Mouse (Mus musculus) CH12F3 (cell line): ENCODE data around the gene Timm29.

Source experiments
- in situ Hi-C: fragments of 300-500 bp; cut with MboI; formaldehyde crosslinking; loops from 2 replicates; pipeline ENCODE4 v1.14.3; 2020; ENCODE audit warnings: low sequenced_read_pairs

Timm29 gene

GRCm38 (mm10) chr9:21592703-21593121 is at the start of gene Timm29, which contains the start of gene Yipf2:
TSS of gene Timm29 (plus strand) at chr9:21592722.
TSS of gene Yipf2 (minus strand) at chr9:21592828.
- in situ Hi-C loops = no loop called here

GRCm38 (mm10) chr9:21545351-21545915 is 47.1 kb upstream of the Timm29 start:
- in situ Hi-C loops = no loop called here

GRCm38 (mm10) chr9:21545916-21546788 is 46.4 kb upstream of the Timm29 start:
- in situ Hi-C loops = no loop called here

DNA sequence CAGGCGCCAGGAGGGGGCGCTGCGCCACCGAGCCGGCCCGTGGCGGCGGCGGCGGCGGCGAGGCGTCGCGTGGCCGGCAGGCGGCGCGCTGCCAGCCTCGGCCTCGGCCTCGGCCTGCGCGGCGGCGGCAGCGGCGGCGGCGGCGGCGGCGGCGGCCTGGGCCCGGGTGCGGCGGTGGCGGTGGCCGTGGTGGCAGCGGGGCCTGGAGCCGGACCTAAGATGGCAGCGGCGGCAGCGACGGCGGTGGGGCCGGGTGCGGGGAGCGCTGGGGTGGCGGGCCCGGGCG is 45.8 kb upstream of the Timm29 start, which contains the start of gene Carm1:
Gene Carm1, plus strand, starts transcription at position 106 of the 286 bp plus-strand sequence.
- in situ Hi-C loops = no loop called here

DNA sequence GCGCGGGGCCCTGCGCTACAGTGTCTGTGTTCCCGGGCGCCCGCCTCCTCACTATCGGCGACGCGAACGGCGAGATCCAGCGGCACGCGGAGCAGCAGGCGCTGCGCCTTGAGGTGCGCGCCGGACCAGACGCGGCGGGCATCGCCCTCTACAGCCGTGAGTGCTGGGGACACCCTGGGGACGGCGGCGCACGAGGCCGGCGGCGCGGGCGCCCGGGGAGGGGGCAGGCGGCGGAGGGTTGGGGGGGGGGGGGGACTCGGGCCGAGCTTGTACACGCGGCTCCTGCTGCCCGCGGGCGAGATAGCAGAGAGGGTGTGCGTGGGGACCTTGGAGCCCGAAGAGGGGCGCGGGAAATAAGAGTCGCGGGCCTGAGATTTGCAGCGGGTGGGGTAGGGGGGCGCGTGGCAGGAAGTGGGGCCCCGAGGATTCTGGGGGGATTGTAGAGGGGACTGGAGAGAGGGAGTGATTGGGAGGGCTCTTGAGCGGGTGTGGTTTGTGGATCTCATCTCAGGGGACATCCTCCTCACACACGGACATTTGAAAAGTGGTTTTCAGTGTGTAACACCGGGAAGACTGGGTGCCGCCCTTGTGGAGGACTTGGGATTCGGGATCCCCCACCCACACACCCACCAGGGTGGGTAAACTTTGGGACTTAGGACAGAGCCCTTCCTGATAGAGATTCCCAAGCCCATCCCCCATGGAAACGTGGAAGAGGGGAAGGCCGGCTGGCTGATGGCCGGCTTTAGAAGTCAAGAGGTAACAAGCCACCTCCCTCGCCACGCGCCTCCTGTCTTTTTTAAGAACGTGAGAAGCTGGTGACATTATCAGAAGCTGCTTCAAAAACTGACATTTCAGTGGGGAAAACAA is 45.2 kb upstream of the Timm29 start:
- in situ Hi-C loops = no loop called here

DNA sequence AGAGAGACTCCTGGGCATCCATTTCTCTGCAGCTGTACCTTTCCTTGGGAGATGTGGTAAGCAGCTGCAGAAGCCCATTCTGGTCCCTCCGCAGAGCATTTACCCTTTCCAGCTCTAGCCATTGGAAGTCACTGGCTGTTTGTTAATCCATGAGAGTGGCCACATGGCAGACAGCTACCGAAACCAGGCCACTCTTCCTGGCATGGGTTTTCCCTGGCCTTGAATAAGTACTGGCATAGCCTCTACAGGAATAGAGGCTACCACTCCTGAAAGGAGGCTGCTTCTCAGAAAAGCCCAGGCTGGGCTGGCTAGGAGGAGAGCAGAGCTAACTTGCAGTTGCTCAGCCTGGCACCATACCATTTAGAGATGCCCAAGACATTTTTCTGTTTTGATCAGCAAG is 41.5 kb upstream of the Timm29 start:
- in situ Hi-C loops = no loop called here

- in situ Hi-C loops = no loop called here
Measured at GRCm38 (mm10) chr9:21553607-21554273, 38.8 kb upstream of the Timm29 start.

DNA sequence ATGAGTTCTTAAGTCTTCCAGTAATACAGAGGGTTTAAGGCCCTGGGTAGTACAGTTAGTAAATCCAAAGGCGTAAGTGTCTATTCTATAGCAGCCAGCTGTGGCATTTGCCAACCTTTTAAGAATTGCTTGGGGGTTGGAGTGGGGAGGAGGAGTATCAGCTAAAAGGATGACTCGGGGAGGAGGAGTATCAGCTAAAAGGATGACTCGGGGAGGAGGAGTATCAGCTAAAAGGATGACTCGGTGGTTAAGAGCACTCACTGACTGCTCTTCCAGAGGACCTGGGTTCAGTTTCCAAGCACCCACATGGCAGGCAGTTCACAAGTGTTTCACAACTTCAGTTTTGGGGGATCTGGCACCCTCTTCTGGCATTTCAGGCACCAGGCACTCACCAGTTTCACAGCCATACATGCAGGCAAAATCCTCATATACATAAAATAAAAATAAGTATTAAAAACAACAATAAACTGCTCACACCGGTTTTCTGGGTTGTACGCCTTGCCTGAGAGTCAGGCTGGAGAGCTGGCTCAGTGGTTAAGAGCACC is 37.3 kb upstream of the Timm29 start:
- in situ Hi-C loops = no loop called here

GRCm38 (mm10) chr9:21556996-21557395 is 35.5 kb upstream of the Timm29 start:
- in situ Hi-C loops = no loop called here

DNA sequence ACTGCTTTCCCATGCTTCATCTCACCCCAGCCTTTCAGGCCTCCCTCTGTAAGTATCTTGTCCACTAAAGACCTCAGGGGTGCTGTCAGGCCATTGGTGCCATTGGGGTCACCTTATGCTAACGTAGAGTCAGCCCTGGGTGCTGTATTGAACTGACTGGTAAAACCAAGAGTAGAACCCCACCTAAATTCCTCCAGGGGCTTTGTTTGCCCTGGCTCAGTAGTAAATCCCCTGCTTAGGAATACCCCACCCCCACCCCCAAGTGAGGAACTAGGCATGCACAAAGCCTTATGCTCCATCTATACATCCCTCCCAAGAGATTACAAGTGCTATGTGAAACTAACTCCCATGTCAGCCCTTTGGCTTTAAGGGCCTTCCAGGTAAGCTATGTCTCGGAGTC is 35.0 kb upstream of the Timm29 start:
- in situ Hi-C loops = no loop called here

GRCm38 (mm10) chr9:21558366-21558765 is 34.2 kb upstream of the Timm29 start:
- in situ Hi-C loops = no loop called here

- in situ Hi-C loops = no loop called here
Measured at GRCm38 (mm10) chr9:21559151-21559550, 33.4 kb upstream of the Timm29 start.

GRCm38 (mm10) chr9:21564420-21564819 is 28.1 kb upstream of the Timm29 start:
- in situ Hi-C loops = no loop called here

DNA sequence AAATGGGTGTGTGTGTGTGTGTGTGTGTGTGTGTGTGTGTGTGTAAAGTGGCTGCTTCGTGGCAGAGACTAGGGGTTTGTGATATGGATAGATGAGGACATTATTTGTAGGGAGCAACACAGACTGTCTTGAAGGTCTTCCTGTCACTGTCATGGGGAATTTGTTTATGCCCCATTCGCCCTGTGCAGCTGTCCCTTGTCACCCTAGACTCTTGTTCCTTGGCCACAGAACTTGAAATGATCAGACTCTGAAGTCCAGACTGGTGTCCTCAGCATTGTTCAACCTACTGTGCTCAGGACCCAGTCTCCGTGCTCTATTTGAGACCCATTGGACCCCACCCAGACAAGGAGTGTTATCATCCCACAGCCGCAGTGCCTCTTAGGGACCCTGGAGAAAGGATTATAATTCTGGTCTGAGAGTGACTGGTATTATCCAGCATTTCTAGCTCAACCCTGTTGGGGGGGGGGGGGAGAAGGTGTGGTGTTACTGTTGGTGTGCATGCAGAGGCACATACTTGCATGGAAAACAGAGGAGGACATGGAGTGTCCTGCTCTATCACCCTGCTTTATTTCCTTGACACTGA is 27.4 kb upstream of the Timm29 start:
- in situ Hi-C loops = no loop called here

DNA sequence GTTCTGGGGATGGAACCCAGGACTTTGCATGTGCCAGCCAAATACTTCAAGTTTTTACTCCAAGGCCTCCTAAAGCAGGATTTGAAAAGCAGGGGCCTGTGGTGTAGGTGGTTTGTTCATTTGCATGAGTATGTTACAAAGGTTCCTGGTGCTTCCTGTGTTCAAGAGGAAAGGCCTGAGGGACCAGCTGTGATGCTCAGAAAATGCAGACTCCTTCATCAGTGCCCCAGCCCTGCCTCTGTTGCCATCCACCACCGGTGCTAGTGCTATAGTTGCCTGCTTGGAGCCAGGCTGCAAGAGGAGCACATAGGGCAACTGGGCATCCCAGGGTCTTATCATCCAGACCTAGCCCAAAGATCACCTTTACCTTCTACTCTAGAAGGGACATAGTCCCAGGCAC is 26.0 kb upstream of the Timm29 start:
- in situ Hi-C loops = no loop called here

GRCm38 (mm10) chr9:21567051-21567450 is 25.5 kb upstream of the Timm29 start:
- in situ Hi-C loops = no loop called here

- in situ Hi-C loops = no loop called here
Measured at GRCm38 (mm10) chr9:21568657-21569255, 23.8 kb upstream of the Timm29 start.

DNA sequence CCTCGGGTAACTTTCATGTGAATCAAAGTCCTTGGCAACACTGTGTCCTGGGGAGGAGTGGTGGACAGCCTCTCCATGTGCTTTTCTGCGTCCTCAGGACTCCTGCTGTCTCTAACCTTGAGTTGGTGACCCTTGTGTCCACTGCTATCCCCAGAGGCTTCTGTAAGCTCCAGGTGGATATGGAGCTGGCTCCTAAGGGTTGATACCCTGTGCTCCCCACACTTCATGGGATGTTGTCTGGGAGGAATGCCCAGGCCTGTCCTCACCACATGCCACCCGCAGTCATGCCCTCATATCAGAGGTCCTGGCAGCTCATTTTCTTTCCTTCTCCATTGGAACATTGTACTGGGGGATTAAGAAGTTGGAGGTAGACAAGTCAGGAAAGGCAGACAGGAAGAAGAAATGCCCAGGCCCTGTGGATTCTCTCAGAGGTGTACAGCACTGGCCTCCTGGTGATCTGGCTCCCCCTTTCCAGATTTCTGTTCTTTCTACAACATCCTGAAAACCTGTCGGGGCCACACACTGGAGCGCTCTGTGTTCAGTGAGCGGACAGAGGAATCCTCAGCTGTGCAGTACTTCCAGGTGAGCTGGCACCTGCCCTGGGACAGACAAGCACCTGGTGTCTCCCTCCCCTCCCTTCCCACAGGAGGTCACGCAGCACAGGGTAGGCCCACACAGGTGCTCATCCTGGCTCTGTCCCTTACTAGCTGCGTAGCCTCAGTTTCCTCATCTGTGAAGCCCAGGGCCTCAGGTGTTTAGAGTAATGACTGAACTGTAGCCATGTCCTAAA is 18.3 kb upstream of the Timm29 start:
- in situ Hi-C loops = no loop called here

DNA sequence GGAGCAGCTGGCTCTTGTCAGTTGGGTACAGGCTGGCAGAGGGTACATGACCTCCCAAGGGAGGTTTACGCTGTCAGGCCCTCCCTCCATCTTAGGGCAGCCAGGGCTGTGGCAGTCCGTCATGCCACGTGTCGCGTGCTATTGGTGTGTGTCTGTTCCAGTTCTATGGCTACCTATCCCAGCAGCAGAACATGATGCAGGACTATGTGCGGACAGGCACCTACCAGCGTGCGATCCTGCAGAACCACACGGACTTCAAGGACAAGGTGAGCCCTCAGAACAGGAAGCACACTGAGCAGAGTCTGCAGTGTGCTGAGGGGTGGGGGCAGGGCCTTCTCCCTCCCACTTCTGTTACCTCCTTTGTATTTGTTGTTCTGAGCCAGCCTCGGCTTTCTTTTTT is 17.3 kb upstream of the Timm29 start:
- in situ Hi-C loops = no loop called here
